Mouse (Mus musculus) CH12.LX (cell line): ENCODE data around the gene Armc5. TPM values are rescaled to one million over a fixed set of nuclear protein-coding genes. Genes with fewer than 3 reads are reported as not detected.

Experiments used
- DNase-seq: peaks from one replicate; pipeline ENCODE4 v3.0.0-alpha.2; 2013; ENCODE audit errors: extremely low read depth
- H3K27ac ChIP-seq: 2 replicates; pipeline ENCODE4 v1.5.1; 2012; ENCODE audit warnings: low read depth, mild to moderate bottlenecking, control low read depth, moderate library complexity; ENCODE audit not compliant: insufficient read depth
- H3K27me3 ChIP-seq: replicated peaks from 2 replicates; pipeline ENCODE3; 2012; ENCODE audit warnings: inconsistent platforms
- H3K36me3 ChIP-seq, 2 experiments: replicated peaks in 1 of 2; 2 replicates each; pipeline versions ENCODE3 to v1.6.1; 2012; ENCODE audit warnings: inconsistent platforms in 1 of 2, low read length in 1 of 2, mild to moderate bottlenecking in 1 of 2, mixed read lengths in 1 of 2, moderate library complexity in 1 of 2; ENCODE audit not compliant: control insufficient read depth in 1 of 2, insufficient read depth in 1 of 2
- H3K4me1 ChIP-seq, 2 experiments: 2 replicates each; pipeline ENCODE4 v1.6.1; 2012; ENCODE audit warnings: inconsistent platforms in 1 of 2, moderate library complexity in 1 of 2; ENCODE audit not compliant: insufficient read depth in 2 of 2, control insufficient read depth in 1 of 2
- H3K4me2 ChIP-seq: 2 replicates; pipeline ENCODE4 v1.6.1; 2012; ENCODE audit warnings: low read depth, mild to moderate bottlenecking, control low read depth; ENCODE audit not compliant: poor library complexity, insufficient read depth, severe bottlenecking
- H3K4me3 ChIP-seq, 3 experiments: fragments of 150-350 bp in 1 of 3; sonication (generic) in 1 of 3; replicated peaks in 1 of 3; 2 replicates each; pipeline versions ENCODE3 to v1.5.1; 2011 to 2012; ENCODE audit warnings: low read depth in 2 of 3, low read length in 2 of 3, mild to moderate bottlenecking in 2 of 3, moderate library complexity in 2 of 3, control low read depth in 1 of 3, improper control_type of control experiment in 1 of 3, inconsistent platforms in 1 of 3, mixed read lengths in 1 of 3; ENCODE audit not compliant: poor library complexity in 1 of 3
- H3K79me2 ChIP-seq: replicated peaks from 2 replicates; pipeline ENCODE4 v1.6.1; 2012; ENCODE audit warnings: mild to moderate bottlenecking, moderate library complexity; ENCODE audit not compliant: control insufficient read depth, poor library complexity, insufficient read depth, severe bottlenecking; ENCODE audit errors: extremely low read depth
- H3K9ac ChIP-seq: 2 replicates; pipeline ENCODE4 v1.6.1; 2012; ENCODE audit warnings: low read depth, mild to moderate bottlenecking, control low read depth, moderate library complexity; ENCODE audit not compliant: insufficient read depth
- H3K9me3 ChIP-seq: replicated peaks from 2 replicates; pipeline ENCODE3; 2012; ENCODE audit warnings: low read length, inconsistent platforms, mixed read lengths
- CHD1 ChIP-seq: IDR thresholded peaks from 2 replicates; pipeline ENCODE4 v1.6.1; 2012; ENCODE audit warnings: low read depth, low read length, improper control_type of control experiment, inconsistent platforms
- CHD2 ChIP-seq: IDR thresholded peaks from 2 replicates; pipeline ENCODE4 v1.6.1; 2011; ENCODE audit warnings: low read length, improper control_type of control experiment
- E2F4 ChIP-seq: IDR thresholded peaks from 2 replicates; pipeline ENCODE4 v1.6.1; 2011; ENCODE audit warnings: low read depth, low read length, improper control_type of control experiment; ENCODE audit not compliant: insufficient replicate concordance
- ELF1 ChIP-seq: IDR thresholded peaks from 2 replicates; pipeline ENCODE4 v1.6.1; 2014; ENCODE audit warnings: low read depth, mild to moderate bottlenecking, inconsistent platforms, low read length, improper control_type of control experiment
- ETS1 ChIP-seq: conservative IDR thresholded peaks from 2 replicates; pipeline ENCODE4 v1.6.1; 2012; ENCODE audit warnings: low read depth, mild to moderate bottlenecking, inconsistent platforms, low read length, improper control_type of control experiment, moderate library complexity
- JUN ChIP-seq: IDR thresholded peaks from 2 replicates; pipeline ENCODE4 v1.6.1; 2011; ENCODE audit warnings: low read depth, mild to moderate bottlenecking, low read length, improper control_type of control experiment, moderate library complexity; ENCODE audit not compliant: insufficient read depth
- KAT2A ChIP-seq: IDR thresholded peaks from 2 replicates; pipeline ENCODE4 v1.6.1; 2012; ENCODE audit warnings: low read length, improper control_type of control experiment, inconsistent platforms; ENCODE audit not compliant: insufficient replicate concordance
- MAFK ChIP-seq: IDR thresholded peaks from 2 replicates; pipeline ENCODE4 v1.6.1; 2011; ENCODE audit warnings: low read length, improper control_type of control experiment; ENCODE audit not compliant: insufficient replicate concordance
- MAX ChIP-seq: IDR thresholded peaks from 2 replicates; pipeline ENCODE4 v1.6.1; 2011; ENCODE audit warnings: low read length, improper control_type of control experiment
- POLR2AphosphoS2 ChIP-seq: IDR thresholded peaks from 2 replicates; pipeline ENCODE4 v1.6.1; 2011; ENCODE audit warnings: low read depth, low read length, improper control_type of control experiment
- RCOR1 ChIP-seq: conservative IDR thresholded peaks from 2 replicates; pipeline ENCODE4 v1.6.1; 2012; ENCODE audit warnings: low read depth, mild to moderate bottlenecking, inconsistent platforms, low read length, improper control_type of control experiment
- SIN3A ChIP-seq: IDR thresholded peaks from 2 replicates; pipeline ENCODE4 v1.6.1; 2012; ENCODE audit warnings: low read length, improper control_type of control experiment, inconsistent platforms
- TBP ChIP-seq: conservative IDR thresholded peaks from 2 replicates; pipeline ENCODE4 v1.6.1; 2011; ENCODE audit warnings: low read depth, low read length, improper control_type of control experiment
- UBTF ChIP-seq: IDR thresholded peaks from 2 replicates; pipeline ENCODE4 v1.6.1; 2012; ENCODE audit warnings: low read depth, mild to moderate bottlenecking, inconsistent platforms, low read length, improper control_type of control experiment, moderate library complexity
- ZC3H11A ChIP-seq: IDR thresholded peaks from 2 replicates; pipeline ENCODE4 v1.6.1; 2012; ENCODE audit warnings: low read depth, mild to moderate bottlenecking, inconsistent platforms, low read length, improper control_type of control experiment
- ZNF384 ChIP-seq: IDR thresholded peaks from 2 replicates; pipeline ENCODE4 v1.6.1; 2012; ENCODE audit warnings: low read depth, low read length, improper control_type of control experiment, inconsistent platforms
- dilution Hi-C: fragments of 300-500 bp; cut with MboI; formaldehyde crosslinking; loops from 2 replicates; pipeline ENCODE4 v1.14.3; 2020; ENCODE audit warnings: low sequenced_read_pairs; ENCODE audit not compliant: extremely low pct_unique_long_range_greater_than_20kb, extremely low pct_ligation_motif_present
- in situ Hi-C: fragments of 300-500 bp; cut with MboI; formaldehyde crosslinking; loops from 3 replicates; pipeline ENCODE4 v1.14.3; 2019; ENCODE audit warnings: low sequenced_read_pairs, low pct_ligation_motif_present, low pct_unique_long_range_greater_than_20kb, mixed read lengths
- polyA plus RNA-seq: library from polyadenylated mRNA; unstranded; fragments of >175 nt; gene quantifications from 2 replicates; pipeline ENCODE4 v1.2.1, GENCODE M21; 2012; ENCODE audit warnings: low read depth; ENCODE audit not compliant: insufficient read length
- total RNA-seq, 2 experiments: library from RNA; depleted of rRNA; stranded (reverse); fragments of 300-350 nt in 1 of 2; fragments of >200 nt in 1 of 2; gene quantifications; 2 replicates each; pipeline ENCODE4 v1.2.3; 2012 to 2014

Gene Armc5
- total and polyA plus RNA-seq, 3 experiments = 5.0 to 14.4 (median 11.6) TPM

- Histone ChIP-seq H3K4me1 (no peaks in the 10 kb centered on the region), H3K4me2 (no peak overlapping the region), H3K27me3 (no peaks in the 10 kb centered on the region), H3K4me3 (no peak overlapping the region), H3K27ac (no peak overlapping the region), H3K9ac (no peak overlapping the region), H3K36me3 (peaks cover 34 to 94% of the 10 kb centered on the region in 2 experiments), H3K9me3 (no peaks in the 10 kb centered on the region), H3K79me2 (no peaks in the 10 kb centered on the region)
- in situ Hi-C loops (no loop called here), dilution Hi-C loops (no loop called here)
- TF ChIP-seq POLR2AphosphoS2 (no peak), MAFK (no peak), E2F4 (no peak), TBP (no peak), ZNF384 (no peak), CHD1 (no peak), KAT2A (no peak), ELF1 (no peak), ETS1 (no peak), JUN (no peak)
- no peak for DNase-seq
Observed at GRCm38 (mm10) chr7:128276051-128276450, 38.9 kb downstream of the Armc5 start.

GRCm38 (mm10) chr7:128279750-128280149 is 42.6 kb downstream of the Armc5 start:
- H3K27ac ChIP-seq = no peak overlapping the region
- H3K36me3 ChIP-seq = peaks cover 17 to 77% of the 10 kb centered on the region in 2 experiments
- dilution Hi-C loops (no loop called here), in situ Hi-C loops (no loop called here)
- H3K4me2 ChIP-seq = no peak overlapping the region
- TF ChIP-seq UBTF (no peak), SIN3A (no peak), CHD1 (no peak), CHD2 (no peak), ZC3H11A (no peak), MAX (no peak), ZNF384 (no peak), RCOR1 (no peak)
- no peaks in the 10 kb centered on the region for H3K4me1 ChIP-seq
- no peak overlapping the region for H3K4me3 ChIP-seq
- DNase-seq = no peak
- no peaks in the 10 kb centered on the region for H3K9me3 ChIP-seq
- no peaks in the 10 kb centered on the region for H3K79me2 ChIP-seq
- H3K27me3 ChIP-seq = no peaks in the 10 kb centered on the region
- no peak overlapping the region for H3K9ac ChIP-seq
